12 mouse cellular contexts compared by ENCODE assay signal in genomic region chr12:39048958-39049357, GRCm38 (mm10).
DNase-seq lines count a peak whose midpoint lies in the region; ATAC-seq and TF ChIP-seq lines count a peak whose summit lies in the region.
"Had no signal": no experiment of that assay in that cellular context is flagged by ENCODE, and none has a peak within 500 bp of the region (broad histone marks: within the 10 kb centered on the region; RNA-seq: fewer than 3 reads in every experiment).

No protein-coding gene starts in this region.

- peak; percentile 47 for DNase-seq in forebrain, embryonic 11.5 days (ENCODE audit: low spot score)
- DNase-seq in forebrain, embryonic 10.5 days (ENCODE audit: extremely low spot score, low spot score) = no peak
- DNase-seq in layer of hippocampus, adult 2 months (ENCODE audit: low spot score in 2 of 2) = no peak
- no peak for DNase-seq in layer of hippocampus, adult 8-10 months (ENCODE audit: low spot score in 2 of 2)
- peak; percentile 8 for DNase-seq in adrenal gland, postnatal 14 days
- DNase-seq in embryonic facial prominence, embryonic 11.5 days (ENCODE audit: low spot score) = peak; percentile 38
- DNase-seq in urinary bladder, postnatal 10 days (ENCODE audit: low spot score) = no peak

- H3K27me3 ChIP-seq in forebrain, embryonic 11.5 days (ENCODE audit: control insufficient read depth, insufficient read depth, low read length) = no peaks in the 10 kb centered on the region
- H3K27me3 ChIP-seq in forebrain, embryonic 10.5 days (ENCODE audit: poor library complexity, severe bottlenecking) = no peaks in the 10 kb centered on the region
- H3K27me3 ChIP-seq in embryonic facial prominence, embryonic 11.5 days (ENCODE audit: control insufficient read depth, insufficient read depth, low read length) = no peaks in the 10 kb centered on the region
- H3K27me3 ChIP-seq: embryonic facial prominence, embryonic 13.5 days; hindbrain, embryonic 13.5 days; neural tube, embryonic 12.5 days had no signal

- H3K4me1 ChIP-seq in forebrain, embryonic 11.5 days (replicated peaks; ENCODE audit: control insufficient read depth, insufficient read depth, low read length) = no peaks in the 10 kb centered on the region
- H3K4me1 ChIP-seq in forebrain, embryonic 10.5 days = peaks cover 9% of the 10 kb centered on the region
- no peaks in the 10 kb centered on the region for H3K4me1 ChIP-seq in embryonic facial prominence, embryonic 11.5 days (ENCODE audit: control insufficient read depth, insufficient read depth, low read length)
- H3K4me1 ChIP-seq: embryonic facial prominence, embryonic 13.5 days; hindbrain, embryonic 13.5 days; neural tube, embryonic 12.5 days had no signal

- 83% methylated on average over 1 of the region's 1 CpGs for WGBS in forebrain, embryonic 11.5 days
- WGBS in forebrain, embryonic 10.5 days = 86% methylated on average over 1 of the region's 1 CpGs
- WGBS in embryonic facial prominence, embryonic 11.5 days = 76% methylated on average over 1 of the region's 1 CpGs

- no peaks in the 10 kb centered on the region for H3K9me3 ChIP-seq in forebrain, embryonic 11.5 days (ENCODE audit: control insufficient read depth, low read length)
- H3K9me3 ChIP-seq in forebrain, embryonic 10.5 days = no peaks in the 10 kb centered on the region
- H3K9me3 ChIP-seq in embryonic facial prominence, embryonic 11.5 days (replicated peaks; ENCODE audit: control insufficient read depth, low read length) = no peaks in the 10 kb centered on the region
- H3K9me3 ChIP-seq: embryonic facial prominence, embryonic 13.5 days; hindbrain, embryonic 13.5 days; neural tube, embryonic 12.5 days had no signal

- no peak overlapping the region for H3K4me2 ChIP-seq in forebrain, embryonic 11.5 days (ENCODE audit: low read depth, low read length, severe bottlenecking)
- H3K4me2 ChIP-seq in embryonic facial prominence, embryonic 11.5 days (ENCODE audit: low read depth, low read length) = no peak overlapping the region
- H3K4me2 ChIP-seq: embryonic facial prominence, embryonic 13.5 days; hindbrain, embryonic 13.5 days; neural tube, embryonic 12.5 days had no signal

- no peak overlapping the region for H3K9ac ChIP-seq in forebrain, embryonic 11.5 days (ENCODE audit: low read length)
- no peak overlapping the region for H3K9ac ChIP-seq in embryonic facial prominence, embryonic 11.5 days (replicated peaks; ENCODE audit: low read length)
- H3K9ac ChIP-seq: embryonic facial prominence, embryonic 13.5 days; hindbrain, embryonic 13.5 days; liver, embryonic 14.5 days; neural tube, embryonic 12.5 days had no signal

- no peaks in the 10 kb centered on the region for H3K36me3 ChIP-seq in forebrain, embryonic 11.5 days (ENCODE audit: control insufficient read depth, insufficient read depth, low read length)
- no peaks in the 10 kb centered on the region for H3K36me3 ChIP-seq in forebrain, embryonic 10.5 days (replicated peaks)
- no peaks in the 10 kb centered on the region for H3K36me3 ChIP-seq in embryonic facial prominence, embryonic 11.5 days (replicated peaks; ENCODE audit: control insufficient read depth, insufficient read depth, low read depth, low read length)
- H3K36me3 ChIP-seq: embryonic facial prominence, embryonic 13.5 days; hindbrain, embryonic 13.5 days; neural tube, embryonic 12.5 days had no signal

- no peak for ATAC-seq in forebrain, embryonic 11.5 days (replicated peaks; ENCODE audit: low FRiP score)
- ATAC-seq in embryonic facial prominence, embryonic 11.5 days (replicated peaks; ENCODE audit: insufficient number of reproducible peaks, low FRiP score, low TSS enrichment, low read depth) = no peak
- ATAC-seq in megakaryocyte-erythroid progenitor cell, adult 5-6 weeks (replicated peaks; ENCODE audit: low FRiP score, low TSS enrichment, poor library complexity, severe bottlenecking) = no peak

- no peak overlapping the region for H3K27ac ChIP-seq in forebrain, embryonic 11.5 days (ENCODE audit: low read depth, low read length)
- H3K27ac ChIP-seq in forebrain, embryonic 10.5 days = no peak overlapping the region
- H3K27ac ChIP-seq in layer of hippocampus, adult 2 months = peak overlapping the region; percentile 69
- H3K27ac ChIP-seq in embryonic facial prominence, embryonic 11.5 days (replicated peaks; ENCODE audit: low read depth, low read length) = no peak overlapping the region
- H3K27ac ChIP-seq: embryonic facial prominence, embryonic 13.5 days; hindbrain, embryonic 13.5 days; liver, embryonic 14.5 days; neural tube, embryonic 12.5 days had no signal

- H3K4me3 ChIP-seq in forebrain, embryonic 11.5 days (ENCODE audit: low read depth, low read length) = no peak overlapping the region
- H3K4me3 ChIP-seq in forebrain, embryonic 10.5 days = no peak overlapping the region
- H3K4me3 ChIP-seq in layer of hippocampus, adult 2 months = no peak overlapping the region
- H3K4me3 ChIP-seq in embryonic facial prominence, embryonic 11.5 days (ENCODE audit: low read depth, low read length) = no peak overlapping the region
- H3K4me3 ChIP-seq: embryonic facial prominence, embryonic 13.5 days; hindbrain, embryonic 13.5 days; neural tube, embryonic 12.5 days had no signal

- peak; percentile 74 for TF ChIP-seq CTCF in layer of hippocampus, adult 2 months (conservative IDR thresholded peaks at IDR 0.05)

Comparison
In these comparisons a context has a peak if more than half of its experiments do, and no peak if none do; other contexts are left out.
1. DNase-seq: peak in forebrain, embryonic 11.5 days (single experiment), adrenal gland, postnatal 14 days (single experiment) and embryonic facial prominence, embryonic 11.5 days (single experiment); none in forebrain, embryonic 10.5 days (single experiment), layer of hippocampus, adult 2 months (0 of 2), layer of hippocampus, adult 8-10 months (0 of 2) and urinary bladder, postnatal 10 days (single experiment).